Mouse (Mus musculus): ENCODE data around the gene Ager.

GRCm38 (mm10) chr17:34563354-34563753, 34.3 kb upstream of the Ager start:
- TF ChIP-seq TAL1 (IDR thresholded peaks at IDR 0.05; ENCODE audit: low read length) (no peak), GATA1 (IDR thresholded peaks at IDR 0.05; ENCODE audit: low read length) (no peak)
